28 mouse cellular contexts compared by ENCODE assay signal in genomic region chr8:112653994-112654393, GRCm38 (mm10).
A peak's percentile ranks its signal among the peaks of the same experiment; 100 is the strongest.
DNase-seq lines count a peak whose midpoint lies in the region; ATAC-seq and TF ChIP-seq lines count a peak whose summit lies in the region.
"Had no signal": no experiment of that assay in that cellular context is flagged by ENCODE, and none has a peak within 500 bp of the region (broad histone marks: within the 10 kb centered on the region; RNA-seq: fewer than 3 reads in every experiment).

No protein-coding gene starts in this region.

- peak; percentile 69; the same call in 1 of the 2 replicates for ATAC-seq in hindbrain, postnatal 0 days
- ATAC-seq in hindbrain, embryonic 16.5 days: no peak; the same call in 1 of the 2 replicates
- 0 out of 2 replicates have a peak, but pooled peaks have one; percentile 46 for ATAC-seq in forebrain, embryonic 15.5 days (replicated peaks)
- ATAC-seq: intestine, postnatal 0 days; Patski had no signal

- peak; percentile 39 to 45 for DNase-seq in cerebellum, postnatal 10 days
- no peak for DNase-seq in cerebellum, adult 9-10 months
- DNase-seq in hindbrain, postnatal 0 days (ENCODE audit: low spot score): peak; percentile 33
- peak; percentile 75 for DNase-seq in brain, embryonic 14.5 days (ENCODE audit: low read depth)
- no peak for DNase-seq in heart, postnatal 25 days (ENCODE audit: low spot score)
- DNase-seq in thymus, adult 18-20 months: no peak
- DNase-seq: adrenal gland, postnatal 10 days; adrenal gland, postnatal 36 days; B cell, adult 2 months; cerebellum, adult 11 months; embryo, embryonic 11 days; gastrocnemius, adult 2 months; gastrocnemius, postnatal 14 days; heart, adult 11 months; heart, postnatal 36 days; kidney, adult 2 months had no signal

- WGBS in hindbrain, postnatal 0 days: 46% methylated on average over 3 of the region's 3 CpGs
- WGBS in hindbrain, embryonic 16.5 days: 46% methylated on average over 3 of the region's 3 CpGs
- WGBS in forebrain, embryonic 15.5 days: 27% methylated on average over 3 of the region's 3 CpGs

- no peak for TF ChIP-seq CTCF in hindbrain, postnatal 0 days (IDR thresholded peaks at IDR 0.05; ENCODE audit: low read depth)
- no peak for TF ChIP-seq CTCF in brain, embryonic 14.5 days (IDR thresholded peaks at IDR 0.05; ENCODE audit: borderline replicate concordance, extremely low read depth, insufficient read depth, insufficient read length)

- 0 out of 2 replicates have a peak, but pooled peaks cover 3% of the 10 kb centered on the region for H3K4me1 ChIP-seq in hindbrain, postnatal 0 days (ENCODE audit: insufficient read depth, low read length)
- no peaks in the 10 kb centered on the region for H3K4me1 ChIP-seq in hindbrain, embryonic 16.5 days (ENCODE audit: control insufficient read depth, insufficient read depth, low read depth, low read length)
- no peaks in the 10 kb centered on the region for H3K4me1 ChIP-seq in forebrain, embryonic 15.5 days
- H3K4me1 ChIP-seq: embryonic facial prominence, embryonic 10.5 days; embryonic facial prominence, embryonic 13.5 days; hindbrain, embryonic 10.5 days; hindbrain, embryonic 13.5 days had no signal

- no peaks in the 10 kb centered on the region for H3K9me3 ChIP-seq in hindbrain, postnatal 0 days (ENCODE audit: low read length)
- H3K9me3 ChIP-seq in hindbrain, embryonic 16.5 days (ENCODE audit: control insufficient read depth, low read length): no peaks in the 10 kb centered on the region
- no peaks in the 10 kb centered on the region for H3K9me3 ChIP-seq in forebrain, embryonic 15.5 days
- H3K9me3 ChIP-seq: embryonic facial prominence, embryonic 10.5 days; embryonic facial prominence, embryonic 13.5 days; hindbrain, embryonic 10.5 days; hindbrain, embryonic 13.5 days had no signal

- H3K9ac ChIP-seq in hindbrain, postnatal 0 days (replicated peaks; ENCODE audit: low read length): no peak overlapping the region
- H3K9ac ChIP-seq in hindbrain, embryonic 16.5 days (ENCODE audit: low read depth, low read length): no peak overlapping the region
- no peak overlapping the region for H3K9ac ChIP-seq in forebrain, embryonic 15.5 days (replicated peaks)
- H3K9ac ChIP-seq: embryonic facial prominence, embryonic 13.5 days; hindbrain, embryonic 13.5 days had no signal

- no peak overlapping the region for H3K4me3 ChIP-seq in hindbrain, postnatal 0 days (ENCODE audit: low read length)
- H3K4me3 ChIP-seq in hindbrain, embryonic 16.5 days (ENCODE audit: low read length): no peak overlapping the region
- H3K4me3 ChIP-seq in forebrain, embryonic 15.5 days: no peak overlapping the region
- H3K4me3 ChIP-seq: embryonic facial prominence, embryonic 10.5 days; embryonic facial prominence, embryonic 13.5 days; erythroblast, embryonic 14.5 days; gastrocnemius, adult 2 months; hindbrain, embryonic 10.5 days; hindbrain, embryonic 13.5 days had no signal

- H3K4me2 ChIP-seq in hindbrain, postnatal 0 days (ENCODE audit: low read depth, low read length): no peak overlapping the region
- no peak overlapping the region for H3K4me2 ChIP-seq in hindbrain, embryonic 16.5 days (ENCODE audit: low read length)
- H3K4me2 ChIP-seq in forebrain, embryonic 15.5 days (replicated peaks): no peak overlapping the region
- H3K4me2 ChIP-seq: embryonic facial prominence, embryonic 13.5 days; heart, embryonic 11.5 days; hindbrain, embryonic 13.5 days had no signal

- no peak overlapping the region for H3K27ac ChIP-seq in hindbrain, postnatal 0 days
- no peak overlapping the region for H3K27ac ChIP-seq in hindbrain, embryonic 16.5 days (ENCODE audit: low read depth, low read length)
- no peak overlapping the region for H3K27ac ChIP-seq in forebrain, embryonic 15.5 days (replicated peaks)
- H3K27ac ChIP-seq: embryonic facial prominence, embryonic 10.5 days; embryonic facial prominence, embryonic 13.5 days; gastrocnemius, adult 2 months; hindbrain, embryonic 10.5 days; hindbrain, embryonic 13.5 days had no signal

- no peaks in the 10 kb centered on the region for H3K36me3 ChIP-seq in hindbrain, postnatal 0 days (ENCODE audit: insufficient read depth, low read length)
- no peaks in the 10 kb centered on the region for H3K36me3 ChIP-seq in hindbrain, embryonic 16.5 days (ENCODE audit: control insufficient read depth, insufficient read depth, low read length)
- H3K36me3 ChIP-seq in forebrain, embryonic 15.5 days: no peaks in the 10 kb centered on the region
- H3K36me3 ChIP-seq: embryonic facial prominence, embryonic 10.5 days; embryonic facial prominence, embryonic 13.5 days; G1E; hindbrain, embryonic 10.5 days; hindbrain, embryonic 13.5 days had no signal

- no peaks in the 10 kb centered on the region for H3K27me3 ChIP-seq in hindbrain, postnatal 0 days (ENCODE audit: insufficient read depth, low read length)
- H3K27me3 ChIP-seq in hindbrain, embryonic 16.5 days (replicated peaks; ENCODE audit: control insufficient read depth, insufficient read depth, low read length): no peaks in the 10 kb centered on the region
- H3K27me3 ChIP-seq in forebrain, embryonic 15.5 days: no peaks in the 10 kb centered on the region
- H3K27me3 ChIP-seq: CH12.LX; embryonic facial prominence, embryonic 13.5 days; hindbrain, embryonic 13.5 days; Patski had no signal

- no peak for TF ChIP-seq POLR2A in brain, embryonic 14.5 days (IDR thresholded peaks at IDR 0.05; ENCODE audit: borderline replicate concordance, extremely low read depth, insufficient read depth, insufficient read length, poor library complexity, severe bottlenecking)

- intact Hi-C loops in heart, postnatal 25 days (cut with DNase I): no loop called here

Comparison
In these comparisons a context has a peak if more than half of its experiments do, and no peak if none do; other contexts are left out.
1. DNase-seq: peak in cerebellum, postnatal 10 days (2 of 2), hindbrain, postnatal 0 days (single experiment) and brain, embryonic 14.5 days (single experiment); none in cerebellum, adult 9-10 months (single experiment), heart, postnatal 25 days (single experiment) and thymus, adult 18-20 months (0 of 2).